Mouse (Mus musculus) lung, postnatal 4 days (tissue): ENCODE results near the gene Tgfbr3l.
A peak's percentile ranks its signal among the peaks of the same experiment; 100 is the strongest.

Source experiments
- DNase-seq, 2 experiments: peaks; one replicate each; pipeline ENCODE4 v3.0.0; 2021

Gene Tgfbr3l

DNA sequence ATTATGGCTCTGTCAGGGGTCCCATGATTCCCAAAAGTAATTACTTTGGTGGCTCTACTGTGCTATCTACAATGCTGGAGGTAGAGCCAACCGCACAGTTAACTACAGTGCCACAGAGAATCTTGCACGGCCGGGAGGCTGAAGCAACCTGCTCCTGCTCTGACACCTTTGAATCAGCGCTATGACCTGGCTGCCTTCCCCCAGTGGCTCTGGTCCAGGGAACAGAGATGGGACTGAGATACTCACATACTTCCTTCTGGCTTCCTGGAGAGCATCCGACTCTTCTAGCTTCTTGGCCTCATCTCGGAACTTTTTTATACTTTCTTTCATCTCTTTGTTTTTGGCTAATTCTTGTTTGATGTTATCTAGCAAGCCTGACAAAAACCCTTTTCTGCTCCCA, 21.6 kb downstream of the Tgfbr3l start:
- DNase-seq, result no peak

DNA sequence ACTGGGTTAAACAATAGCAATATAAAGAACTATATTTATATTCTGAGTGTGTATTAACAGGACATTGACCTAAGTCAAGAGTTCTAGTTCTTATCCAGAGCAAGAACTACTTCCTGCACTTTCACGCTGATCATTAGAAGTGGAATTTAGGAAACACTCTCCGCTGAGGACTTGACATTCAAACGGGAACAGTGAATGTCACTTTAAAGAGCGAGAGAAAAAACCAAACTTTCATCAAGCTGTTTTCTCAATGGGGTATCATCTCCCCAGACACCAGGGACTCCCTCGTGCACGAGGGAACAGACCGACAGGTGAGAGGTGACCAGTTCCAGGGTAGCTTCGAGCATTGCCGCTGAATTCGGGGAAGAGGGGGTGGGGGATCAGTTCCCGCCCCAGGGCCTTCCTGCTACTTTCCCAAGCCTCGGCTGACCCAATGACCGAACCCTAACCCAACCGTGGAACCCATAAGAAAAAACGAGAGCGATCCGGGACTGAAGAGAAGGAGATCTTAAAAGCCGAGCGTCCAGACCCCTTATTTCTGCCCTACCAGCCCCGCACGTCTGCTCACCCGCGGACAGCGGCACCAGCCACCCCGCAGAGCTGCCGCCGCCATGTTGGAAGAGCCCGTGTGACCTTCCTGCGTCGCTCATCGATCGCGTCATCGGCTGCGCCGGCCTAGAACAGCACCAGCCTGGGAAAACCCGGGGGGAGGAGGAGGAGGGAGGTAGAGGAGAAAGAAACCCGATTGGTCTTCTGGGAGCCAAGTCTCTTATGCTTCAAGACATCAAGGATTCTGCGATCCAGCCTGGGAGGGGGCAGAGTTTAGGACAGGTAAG, 27.5 kb downstream of the Tgfbr3l start, which contains the start of gene Timm44:
Gene Timm44, minus strand, starts transcription at position 639 of the 836 bp plus-strand sequence.
- DNase-seq, result peak; percentile 95

GRCm38 (mm10) chr8:4276111-4276465, 28.1 kb downstream of the Tgfbr3l start:
- no peak for DNase-seq

DNA sequence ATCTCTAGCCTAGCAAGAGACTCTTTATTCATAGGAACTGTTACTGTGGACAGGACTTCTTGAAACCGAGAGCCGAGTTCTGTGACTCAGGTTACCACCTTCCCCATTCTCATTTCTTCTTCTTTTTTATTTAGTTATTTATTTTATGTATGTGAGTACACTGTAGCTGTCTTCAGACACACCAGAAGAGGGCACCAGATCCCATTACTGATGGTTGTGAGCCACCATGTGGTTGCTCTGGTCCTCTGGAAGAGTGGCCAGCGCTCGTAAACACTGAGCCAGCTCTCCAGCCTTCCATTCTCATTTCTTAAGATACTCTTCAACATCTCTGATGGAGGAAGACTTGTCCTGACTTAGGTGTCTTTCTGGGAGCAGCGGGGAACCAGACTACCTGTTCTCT, 44.7 kb downstream of the Tgfbr3l start:
- DNase-seq, result no peak

DNA sequence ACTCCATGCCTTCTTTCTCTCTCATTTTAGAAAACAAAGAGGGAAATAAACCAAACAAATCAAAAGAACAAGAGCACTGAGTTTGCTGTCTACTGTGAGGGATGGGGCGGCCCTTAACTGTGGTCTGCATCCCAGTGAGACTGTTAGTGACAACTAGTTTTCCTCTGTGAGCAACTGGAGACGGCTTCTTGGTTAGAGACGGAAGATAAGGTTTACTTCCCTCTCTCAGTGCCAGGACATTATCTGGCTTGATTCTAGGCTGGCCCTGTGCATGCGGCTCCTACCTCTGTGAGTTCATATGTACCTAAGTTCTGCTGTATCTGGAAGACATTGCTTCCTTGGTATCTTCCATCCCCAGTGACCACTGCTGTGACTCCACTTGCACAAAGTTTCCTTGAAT, 49.8 kb downstream of the Tgfbr3l start:
- DNase-seq, result no peak
